8 mouse cellular contexts compared by ENCODE assay signal in genomic region chr2:146511911-146512580, GRCm38 (mm10). TPM values are rescaled to one million over a fixed set of nuclear protein-coding genes. Genes with fewer than 3 reads are reported as not detected.
A peak's percentile ranks its signal among the peaks of the same experiment; 100 is the strongest.
DNase-seq lines count a peak whose midpoint lies in the region; ATAC-seq and TF ChIP-seq lines count a peak whose summit lies in the region.

Ralgapa2 (minus strand) TSS chr2:146512344.

- peak; percentile 99 for DNase-seq in MEL (ENCODE audit: low read depth, low spot score)
- DNase-seq in cerebellum, adult 2 months, result peak; percentile 99 to 100
- peak; percentile 100 for DNase-seq in forebrain, postnatal 0 days
- DNase-seq in heart, postnatal 4 days, result peak; percentile 99
- peak; percentile 99 to 100 for DNase-seq in layer of hippocampus, adult 8-10 months (ENCODE audit: low spot score in 2 of 2)
- DNase-seq in ovary, adult 18-20 months (ENCODE audit: low spot score), result peak; percentile 99
- peak; percentile 100 for DNase-seq in thymus, postnatal 0 days (ENCODE audit: low spot score)

- TF ChIP-seq EP300 in MEL (IDR thresholded peaks at IDR 0.05; ENCODE audit: low read depth in 1 of 2, low read length in 2 of 2), result no peak

- peak; percentile 98 for ATAC-seq in forebrain, postnatal 0 days
- peak; percentile 100 for ATAC-seq in lung, embryonic 15.5 days (ENCODE audit: borderline replicate concordance, extremely low read depth, low FRiP score, low TSS enrichment)

- H3K36me3 ChIP-seq in MEL (ENCODE audit: control insufficient read depth in 1 of 2, insufficient read depth in 2 of 2, low read length in 2 of 2), result peaks cover 0 to 30% of the 10 kb centered on the region in 2 experiments; a peak in 2 of 4 replicates
- H3K36me3 ChIP-seq in forebrain, postnatal 0 days (ENCODE audit: insufficient read depth), result no peaks in the 10 kb centered on the region
- H3K36me3 ChIP-seq in lung, embryonic 15.5 days, result no peaks in the 10 kb centered on the region

- peaks cover 24% of the 10 kb centered on the region for H3K79me2 ChIP-seq in MEL (ENCODE audit: control insufficient read depth, insufficient read depth, low read length, poor library complexity)

- peak within 1 kb of the TSS; percentile 74 for H3K4me2 ChIP-seq in forebrain, postnatal 0 days (ENCODE audit: low read depth)
- peak within 1 kb of the TSS; percentile 89 for H3K4me2 ChIP-seq in lung, embryonic 15.5 days

- peaks cover 13 to 20% of the 10 kb centered on the region in 2 experiments for H3K4me1 ChIP-seq in MEL (ENCODE audit: control insufficient read depth in 1 of 2, insufficient read depth in 2 of 2, low read length in 2 of 2)
- H3K4me1 ChIP-seq in cerebellum, adult 2 months (ENCODE audit: control insufficient read depth, insufficient read depth, low read length), result no peaks in the 10 kb centered on the region; the same call in 1 of the 2 replicates
- peaks cover 9% of the 10 kb centered on the region; the same call in 1 of the 2 replicates for H3K4me1 ChIP-seq in forebrain, postnatal 0 days (ENCODE audit: insufficient read depth)
- H3K4me1 ChIP-seq in lung, embryonic 15.5 days, result 0 out of 2 replicates have a peak, but pooled peaks cover 5% of the 10 kb centered on the region

- no peak for TF ChIP-seq RAD21 in MEL (IDR thresholded peaks at IDR 0.05; ENCODE audit: low read depth, low read length)

- 1% methylated on average over 41 of the region's 57 CpGs for WGBS in cerebellum, adult 2 months
- under 1% methylated on average over 52 of the region's 57 CpGs for WGBS in forebrain, postnatal 0 days
- WGBS in lung, embryonic 15.5 days, result under 1% methylated on average over 44 of the region's 57 CpGs

- TF ChIP-seq POLR2A in MEL (IDR thresholded peaks at IDR 0.05; ENCODE audit: control insufficient read depth in 1 of 2, insufficient read depth in 1 of 2, low read depth in 1 of 2, low read length in 2 of 2, poor library complexity in 1 of 2), result peak; percentile 74 to 88
- peak; percentile 39 for TF ChIP-seq POLR2A in cerebellum, adult 2 months (IDR thresholded peaks at IDR 0.05; ENCODE audit: borderline replicate concordance, insufficient read depth, low read length)

- peak within 1 kb of the TSS; percentile 17 for H3K27ac ChIP-seq in MEL (ENCODE audit: control insufficient read depth, low read depth, low read length)
- H3K27ac ChIP-seq in cerebellum, adult 2 months (ENCODE audit: insufficient read depth, low read length), result peak within 1 kb of the TSS; percentile 32; the same call in 1 of the 2 replicates
- H3K27ac ChIP-seq in forebrain, postnatal 0 days (ENCODE audit: low read depth, low read length), result peak within 1 kb of the TSS; percentile 57
- H3K27ac ChIP-seq in lung, embryonic 15.5 days, result peak within 1 kb of the TSS; percentile 32; the same call in 1 of the 2 replicates

- peak within 1 kb of the TSS; percentile 75 to 90 for H3K4me3 ChIP-seq in MEL (ENCODE audit: control insufficient read depth in 1 of 2, insufficient read depth in 1 of 2, low read depth in 2 of 2, low read length in 2 of 2)
- peak within 1 kb of the TSS; percentile 80 for H3K4me3 ChIP-seq in cerebellum, adult 2 months (replicated peaks; ENCODE audit: insufficient read depth, low read depth, low read length)
- H3K4me3 ChIP-seq in forebrain, postnatal 0 days (ENCODE audit: low read depth, low read length), result peak within 1 kb of the TSS; percentile 96
- peak within 1 kb of the TSS; percentile 75 for H3K4me3 ChIP-seq in lung, embryonic 15.5 days

- H3K9me3 ChIP-seq in MEL (replicated peaks; ENCODE audit: insufficient read depth, low read length), result no peaks in the 10 kb centered on the region
- no peaks in the 10 kb centered on the region for H3K9me3 ChIP-seq in forebrain, postnatal 0 days (ENCODE audit: low read length)
- no peaks in the 10 kb centered on the region for H3K9me3 ChIP-seq in lung, embryonic 15.5 days

- peak within 1 kb of the TSS; percentile 75 for H3K9ac ChIP-seq in MEL (ENCODE audit: control insufficient read depth, low read depth, low read length, poor library complexity, severe bottlenecking)
- H3K9ac ChIP-seq in forebrain, postnatal 0 days, result peak within 1 kb of the TSS; percentile 87
- H3K9ac ChIP-seq in lung, embryonic 15.5 days, result peak within 1 kb of the TSS; percentile 68

- no peaks in the 10 kb centered on the region for H3K27me3 ChIP-seq in MEL (ENCODE audit: control insufficient read depth in 1 of 2, insufficient read depth in 2 of 2, low read length in 2 of 2)
- H3K27me3 ChIP-seq in cerebellum, adult 2 months (ENCODE audit: control insufficient read depth, insufficient read depth, low read length), result no peaks in the 10 kb centered on the region
- no peaks in the 10 kb centered on the region for H3K27me3 ChIP-seq in forebrain, postnatal 0 days (ENCODE audit: insufficient read depth, low read length)
- H3K27me3 ChIP-seq in lung, embryonic 15.5 days, result no peaks in the 10 kb centered on the region

- TF ChIP-seq CTCF in MEL (IDR thresholded peaks at IDR 0.05 in 2 of 3, conservative IDR thresholded peaks at IDR 0.05 in 1 of 3; ENCODE audit: control insufficient read depth in 1 of 3, insufficient read depth in 1 of 3, low read depth in 2 of 3, low read length in 3 of 3, poor library complexity in 1 of 3, severe bottlenecking in 1 of 3), result no peak
- TF ChIP-seq CTCF in cerebellum, adult 2 months (IDR thresholded peaks at IDR 0.05; ENCODE audit: borderline replicate concordance, insufficient read depth, low read depth, low read length), result no peak
- no peak for TF ChIP-seq CTCF in forebrain, postnatal 0 days (IDR thresholded peaks at IDR 0.05; ENCODE audit: low read depth)

TF ChIP-seq in MEL, 35 proteins besides CTCF, POLR2A, EP300 and RAD21 (continues in another document):
- TF ChIP-seq ZKSCAN1 (IDR thresholded peaks at IDR 0.05; ENCODE audit: low read depth, low read length), result no peak
- TF ChIP-seq MXI1 (IDR thresholded peaks at IDR 0.05; ENCODE audit: low read depth, low read length), result peak; percentile 98
- TF ChIP-seq ZNF384 (IDR thresholded peaks at IDR 0.05; ENCODE audit: low read depth, low read length), result peak; percentile 74
- peak; percentile 59; the same call in 1 of the 2 replicates for TF ChIP-seq POLR2AphosphoS2 (IDR thresholded peaks at IDR 0.05; ENCODE audit: low read length)
- peak; percentile 28; the same call in 1 of the 2 replicates for TF ChIP-seq CHD2 (IDR thresholded peaks at IDR 0.05; ENCODE audit: low read length)
- TF ChIP-seq SIN3A (IDR thresholded peaks at IDR 0.05; ENCODE audit: low read length), result peak; percentile 89
- TF ChIP-seq BHLHE40 (IDR thresholded peaks at IDR 0.05; ENCODE audit: borderline replicate concordance, low read depth, low read length), result no peak
- peak; percentile 59; the same call in 1 of the 2 replicates for TF ChIP-seq MYC (IDR thresholded peaks at IDR 0.05; ENCODE audit: low read depth, low read length)
- TF ChIP-seq RCOR1 (IDR thresholded peaks at IDR 0.05; ENCODE audit: low read depth, low read length), result no peak
- TF ChIP-seq GABPA (IDR thresholded peaks at IDR 0.05; ENCODE audit: low read depth, low read length), result no peak
- no peak for TF ChIP-seq GATA1 (IDR thresholded peaks at IDR 0.05; ENCODE audit: low read depth, low read length)
- no peak for TF ChIP-seq TAL1 (IDR thresholded peaks at IDR 0.05; ENCODE audit: low read length)
- TF ChIP-seq MYB (IDR thresholded peaks at IDR 0.05; ENCODE audit: low read depth, low read length), result no peak
- no peak for TF ChIP-seq TCF12 (IDR thresholded peaks at IDR 0.05; ENCODE audit: low read depth, low read length)
- no peak for TF ChIP-seq MAFK (IDR thresholded peaks at IDR 0.05; ENCODE audit: borderline replicate concordance, low read depth, low read length)
- TF ChIP-seq MEF2A (IDR thresholded peaks at IDR 0.05; ENCODE audit: extremely low read depth, insufficient replicate concordance, low read depth, low read length, poor library complexity, severe bottlenecking), result no peak
- peak; percentile 91 for TF ChIP-seq USF1 (IDR thresholded peaks at IDR 0.05; ENCODE audit: low read depth, low read length)
- TF ChIP-seq KAT2A (conservative IDR thresholded peaks at IDR 0.05; ENCODE audit: low read depth, low read length), result peak; percentile 78; the same call in 1 of the 2 replicates
- no peak for TF ChIP-seq CHD1 (IDR thresholded peaks at IDR 0.05; ENCODE audit: low read depth, low read length)
- TF ChIP-seq NRF1 (IDR thresholded peaks at IDR 0.05; ENCODE audit: insufficient read depth, low read depth, low read length, poor library complexity, severe bottlenecking), result peak; percentile 92
- no peak for TF ChIP-seq JUND (IDR thresholded peaks at IDR 0.05; ENCODE audit: low read depth, low read length)
- TF ChIP-seq ELF1 (IDR thresholded peaks at IDR 0.05; ENCODE audit: low read depth, low read length), result peak; percentile 47
- TF ChIP-seq ZMIZ1 (IDR thresholded peaks at IDR 0.05; ENCODE audit: low read depth, low read length), result 0 out of 2 replicates have a peak, but pooled peaks have one; percentile 35
- no peak for TF ChIP-seq UBTF (IDR thresholded peaks at IDR 0.05; ENCODE audit: borderline replicate concordance, insufficient read depth, low read depth, low read length)
- TF ChIP-seq E2F4 (IDR thresholded peaks at IDR 0.05; ENCODE audit: borderline replicate concordance, low read depth, low read length), result peak; percentile 64; the same call in 1 of the 2 replicates
- TF ChIP-seq SMC3 (IDR thresholded peaks at IDR 0.05; ENCODE audit: low read depth, low read length), result no peak
- peak; percentile 66 for TF ChIP-seq NELFE (IDR thresholded peaks at IDR 0.05; ENCODE audit: low read depth, low read length)
- no peak for TF ChIP-seq POLR2AphosphoS5 (IDR thresholded peaks at IDR 0.05; ENCODE audit: borderline replicate concordance, low read depth, low read length)
- peak; percentile 74; the same call in 1 of the 2 replicates for TF ChIP-seq MAX (IDR thresholded peaks at IDR 0.05; ENCODE audit: low read length)
- TF ChIP-seq ETS1 (IDR thresholded peaks at IDR 0.05; ENCODE audit: low read depth, low read length), result 0 out of 2 replicates have a peak, but pooled peaks have one; percentile 16

RNA-seq across cellular contexts. Expression of gene Ralgapa2, which starts in this region (rescaled TPM):
- total RNA-seq in MEL (2012; rRNA removed), result 9.2 and 9.4 TPM in 2 replicates
- 1 to 10 TPM in 1 of 2 experiments, not detected in 1; 9.6 TPM for polyA plus RNA-seq in MEL (2012; ENCODE audit: insufficient read depth in 1 of 2, insufficient read length in 2 of 2, low read depth in 1 of 2, low replicate concordance in 2 of 2, missing spikeins in 1 of 2)
- 9.6 TPM in 2 replicates for polyA plus RNA-seq in cerebellum, adult 2 months (2012; rRNA removed)
- 19.2 and 32.9 TPM in 2 replicates for total RNA-seq in forebrain, postnatal 0 days (2014; rRNA removed)
- 3.6 and 6.8 TPM in 2 replicates for polyA plus RNA-seq in forebrain, postnatal 0 days (2015; fragmentation: Nextera tagmentation; extraction: Ambion mirVana)
- 10 to 100 TPM; 33.1 to 35.7 TPM for total RNA-seq in heart, postnatal 4 days (2021)
- 10 to 100 TPM; 22.5 to 30.0 (median 27.4) TPM for total RNA-seq in layer of hippocampus, adult 8-10 months (2022)
- 7.3 and 7.7 TPM in 2 replicates for polyA plus RNA-seq in lung, embryonic 15.5 days (2015; fragmentation: Nextera tagmentation; extraction: Ambion mirVana)
- polyA plus RNA-seq in thymus, postnatal 0 days (2015; fragmentation: Nextera tagmentation; extraction: Ambion mirVana), result 5.1 and 5.5 TPM in 2 replicates

Comparison
In these comparisons a context has a peak if more than half of its experiments do, and no peak if none do; other contexts are left out.
1. Peak in every context shown above with its lines: DNase-seq, ATAC-seq, H3K4me3 ChIP-seq and H3K27ac ChIP-seq.